Mouse (Mus musculus): ENCODE results near the gene Olfr304. TPM values are rescaled to one million over a fixed set of nuclear protein-coding genes. Genes with fewer than 3 reads are reported as not detected.

Olfr304 gene
- polyA plus RNA-seq (2012; rRNA removed; ENCODE audit: low replicate concordance), result not detected in 2 replicates

DNA sequence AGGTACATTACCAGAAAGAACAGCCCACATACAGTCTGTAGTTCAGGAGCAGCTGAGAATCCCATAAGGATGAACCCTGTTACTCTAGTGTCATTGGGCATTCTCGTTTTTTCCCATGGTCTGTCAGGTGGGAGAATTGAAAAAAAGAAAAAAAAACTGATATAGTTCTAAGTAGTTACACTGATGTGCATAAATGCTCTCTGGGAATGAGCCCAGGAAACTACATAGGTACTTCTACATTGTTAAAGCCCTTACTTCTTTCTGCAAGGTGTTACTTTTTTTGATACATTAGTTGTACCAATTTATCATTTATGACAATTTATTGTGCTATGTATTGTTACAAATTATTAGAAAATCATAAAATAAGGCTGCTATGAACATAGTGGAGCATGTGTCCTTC, at the start of gene Olfr304:
TSS of gene Olfr304 (minus strand) at position 101 of the 400 bp plus-strand sequence.

GRCm38 (mm10) chr7:86403546-86403945, 17.1 kb upstream of the Olfr304 start, which contains the start of gene Olfr301:
Gene Olfr301, plus strand, starts transcription at chr7:86403846.

DNA sequence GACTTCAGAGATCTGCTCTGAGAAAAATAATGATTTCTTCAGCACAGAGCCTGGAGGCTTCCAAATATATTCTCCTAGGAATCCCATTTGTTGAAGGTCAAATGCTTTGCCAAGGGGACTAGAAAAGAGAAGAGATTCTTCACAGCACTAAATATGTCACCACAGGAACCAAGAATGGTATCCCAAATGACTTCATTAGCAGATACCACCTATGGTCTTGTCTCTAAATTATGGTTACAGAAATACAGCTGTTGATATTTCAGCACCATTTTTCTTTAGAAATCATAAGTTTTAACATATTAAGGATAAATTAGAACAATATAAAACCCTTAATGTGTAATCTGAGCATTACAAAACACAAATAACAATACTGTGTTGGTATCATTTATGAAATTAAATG, 11.2 kb upstream of the Olfr304 start, which contains the start of gene Olfr303:
TSS of gene Olfr303 (minus strand) at position 101 of the 400 bp plus-strand sequence.

DNA sequence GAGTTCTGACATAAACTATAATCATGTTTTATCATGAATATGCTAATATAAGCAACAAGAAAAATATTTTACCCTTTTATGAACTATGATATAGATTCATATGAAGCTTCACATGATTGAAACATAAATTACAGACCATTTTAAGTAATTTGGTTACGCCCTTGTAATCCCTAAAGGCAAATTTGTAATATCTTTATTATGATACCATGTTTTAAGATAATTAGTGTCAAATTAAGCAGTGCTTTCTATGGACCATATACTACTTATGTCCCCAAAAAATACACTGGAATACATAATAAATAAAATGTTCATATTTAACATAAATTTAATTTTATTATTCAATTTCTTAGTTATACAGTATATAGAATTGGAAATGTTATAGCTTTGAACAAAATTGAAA, 19.6 kb downstream of the Olfr304 start, which contains the start of gene Olfr305:
TSS of gene Olfr305 (minus strand) at position 101 of the 400 bp plus-strand sequence.

DNA sequence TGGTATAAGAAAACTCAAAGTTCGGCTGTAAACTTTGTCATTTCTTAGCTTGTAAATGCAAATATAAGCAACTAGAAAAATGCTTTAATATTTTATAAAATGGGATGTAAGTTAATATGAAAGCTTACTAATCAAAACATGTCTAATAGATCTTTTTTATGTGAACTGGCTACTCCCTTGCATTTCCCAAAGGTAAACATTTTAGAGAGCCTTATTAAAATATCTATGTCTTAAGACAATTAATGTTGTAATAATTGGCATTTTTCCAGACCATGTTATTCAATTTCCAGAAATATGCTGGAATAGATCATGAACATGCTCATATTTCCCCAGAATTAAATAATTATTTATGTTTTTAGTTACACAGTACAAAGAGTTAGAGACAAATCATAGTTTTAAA, 49.0 kb downstream of the Olfr304 start, which contains the start of gene Olfr307:
TSS of gene Olfr307 (minus strand) at position 101 of the 400 bp plus-strand sequence.

Other genes starting within 250 kb of the Olfr304 start
- gene Vmn2r75, start 214.9 kb downstream of the Olfr304 start, polyA plus RNA-seq (2012; rRNA removed; ENCODE audit: low replicate concordance), result not detected in 2 replicates
- not detected in 2 replicates for gene Vmn2r76, start 140.3 kb downstream of the Olfr304 start, polyA plus RNA-seq (2012; rRNA removed; ENCODE audit: low replicate concordance)
- gene Olfr310, start 109.5 kb downstream of the Olfr304 start, polyA plus RNA-seq (2012; rRNA removed; ENCODE audit: low replicate concordance), result not detected in 2 replicates
- not detected in 2 replicates for gene Olfr309, start 73.0 kb downstream of the Olfr304 start, polyA plus RNA-seq (2012; rRNA removed; ENCODE audit: low replicate concordance)
- not detected in 2 replicates for gene Olfr308, start 61.0 kb downstream of the Olfr304 start, polyA plus RNA-seq (2012; rRNA removed; ENCODE audit: low replicate concordance)
- gene Olfr307, start 49.1 kb downstream of the Olfr304 start, polyA plus RNA-seq (2012; rRNA removed; ENCODE audit: low replicate concordance), result not detected in 2 replicates
- not detected in 2 replicates for gene Olfr305, start 19.7 kb downstream of the Olfr304 start, polyA plus RNA-seq (2012; rRNA removed; ENCODE audit: low replicate concordance)
- not detected in 2 replicates for gene Olfr303, start 11.1 kb upstream of the Olfr304 start, polyA plus RNA-seq (2012; rRNA removed; ENCODE audit: low replicate concordance)
- not detected in 2 replicates for gene Olfr301, start 17.2 kb upstream of the Olfr304 start, polyA plus RNA-seq (2012; rRNA removed; ENCODE audit: low replicate concordance)
- gene Olfr299, start 73.3 kb upstream of the Olfr304 start, polyA plus RNA-seq (2012; rRNA removed; ENCODE audit: low replicate concordance), result not detected in 2 replicates
- not detected in 2 replicates for gene Olfr298, start 105.8 kb upstream of the Olfr304 start, polyA plus RNA-seq (2012; rRNA removed; ENCODE audit: low replicate concordance)
- not detected in 2 replicates for gene Olfr297, start 133.3 kb upstream of the Olfr304 start, polyA plus RNA-seq (2012; rRNA removed; ENCODE audit: low replicate concordance)
- gene Olfr295, start 197.2 kb upstream of the Olfr304 start, polyA plus RNA-seq (2012; rRNA removed; ENCODE audit: low replicate concordance), result not detected in 2 replicates
- not detected in 2 replicates for gene Olfr294, start 230.0 kb upstream of the Olfr304 start, polyA plus RNA-seq (2012; rRNA removed; ENCODE audit: low replicate concordance)